Mouse (Mus musculus) Patski (cell line): ENCODE data around the gene Cbx1. TPM values are rescaled to one million over a fixed set of nuclear protein-coding genes. Genes with fewer than 3 reads are reported as not detected.

Experiments
- ATAC-seq: fragments of 100-300 bp; one replicate; pipeline ENCODE4 v1.8.0; 2021
- CTCF ChIA-PET: fragments of 350-600 bp; sonication (Branson Sonifier 250); formaldehyde crosslinking; loops from one replicate; lab custom pipeline; 2022; ENCODE audit warnings: inconsistent platforms; lab: Charles Lee
- POLR2A ChIA-PET: fragments of 350-600 bp; sonication (Branson Sonifier 250); formaldehyde crosslinking; loops from one replicate; lab custom pipeline; 2022; ENCODE audit warnings: antibody characterized with exemption, inconsistent platforms; lab: Charles Lee
- DNase-seq: peaks from one replicate; pipeline ENCODE4 v3.0.0-alpha.2; 2011; ENCODE audit warnings: low read depth, low spot score
- H3K27me3 ChIP-seq: fragments of 371-371 bp; one replicate; pipeline ENCODE4 v1.5.1; 2021
- CTCF ChIP-seq: fragments of 100-300 bp; IDR thresholded peaks from one replicate; pipeline ENCODE4 v1.5.1; 2021
- in situ Hi-C: fragments of 300-500 bp; cut with MboI; formaldehyde crosslinking; loops from 3 replicates; pipeline ENCODE4 v1.11.1; 2018; ENCODE audit warnings: low pct_unique_long_range_greater_than_20kb, mixed read lengths
- polyA plus RNA-seq: library from polyadenylated mRNA; unstranded; gene quantifications from one replicate; pipeline ENCODE4 v1.2.3, GENCODE M21; 2021

The Cbx1 gene
- 111 TPM for polyA plus RNA-seq

- in situ Hi-C loops: no loop called here
Measured at GRCm38 (mm10) chr11:96788871-96789795, at the start of gene Cbx1. Gene Cbx1 (plus strand): TSS chr11:96789127.

GRCm38 (mm10) chr11:96740796-96741195 lies 48.1 kb upstream of the Cbx1 start:
- no peak for TF ChIP-seq CTCF
- ChIA-PET CTCF (interaction anchor here (1.1 to 2.0 kb wide), 5 partner anchors 13 to 479 kb away, joined by 3 to 11 read pairs (median 3); partner anchors contain the start of gene Hoxb8), POLR2A (interaction anchor here (0.7 to 1.0 kb wide), 2 partner anchors 426 to 480 kb away, joined by 3 to 5 read pairs; no protein-coding TSS in a partner anchor)
- no peak for ATAC-seq
- no peaks in the 10 kb centered on the region for H3K27me3 ChIP-seq
- in situ Hi-C loops: no loop called here
- no peak for DNase-seq

More at GRCm38 (mm10) chr11:96788871-96789795, at the start of gene Cbx1:
- CTCF ChIA-PET: no interaction called here
- no peaks in the 10 kb centered on the region for H3K27me3 ChIP-seq
- POLR2A ChIA-PET: no interaction called here
- DNase-seq (peak; percentile 59), ATAC-seq (peak; percentile 69)
- TF ChIP-seq CTCF: no peak

DNA sequence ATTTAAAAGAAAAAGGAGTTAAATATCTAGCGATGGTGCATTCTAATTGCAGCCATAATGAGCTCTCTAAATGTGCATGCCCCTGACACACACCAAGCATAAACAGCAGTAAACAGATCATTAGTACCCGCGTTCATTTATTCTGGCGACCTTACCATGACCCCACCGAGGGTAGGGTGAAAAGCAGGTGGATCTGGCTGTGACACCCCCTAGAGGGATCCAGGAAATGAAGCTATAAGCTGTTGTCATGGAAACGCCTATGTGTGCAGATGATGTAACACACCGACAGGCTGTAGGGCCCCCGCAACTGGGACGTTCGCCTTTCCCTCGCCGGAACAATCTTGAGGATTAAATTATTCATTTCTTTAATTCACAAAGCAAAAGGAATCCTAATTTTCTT lies 46.9 kb upstream of the Cbx1 start:
- ATAC-seq (no peak), DNase-seq (no peak)
- H3K27me3 ChIP-seq: no peaks in the 10 kb centered on the region
- no peak for TF ChIP-seq CTCF
- ChIA-PET POLR2A (interaction anchor here (0.5 to 1.0 kb wide), 3 partner anchors 388 to 460 kb away, joined by 3 read pairs; partner anchors contain the start of gene Hoxb8), CTCF (interaction anchor here (1.2 kb wide), 1 partner anchor 121 kb away, joined by 5 read pairs; no protein-coding TSS in a partner anchor)
- in situ Hi-C loops: no loop called here

DNA sequence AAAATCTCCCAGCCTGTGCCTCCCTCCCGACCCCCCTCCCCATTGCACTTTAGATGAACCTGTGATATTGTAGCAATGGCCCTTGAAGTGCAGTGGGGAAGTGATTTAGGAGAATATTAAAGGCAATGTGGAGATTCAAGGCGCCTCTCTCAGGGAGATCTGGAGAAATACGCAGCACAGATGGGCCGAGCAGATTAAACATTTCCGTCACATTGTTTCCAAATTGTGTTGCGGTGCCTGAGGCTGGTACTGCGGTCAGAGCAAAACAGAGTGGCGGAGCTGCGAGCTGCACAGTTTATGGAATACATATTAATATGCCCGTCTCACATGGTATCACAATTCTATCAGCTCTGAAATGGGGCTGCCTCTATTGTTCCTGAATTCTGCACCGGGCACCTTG lies 45.9 kb upstream of the Cbx1 start:
- TF ChIP-seq CTCF: no peak
- DNase-seq (no peak), ATAC-seq (no peak)
- CTCF ChIA-PET: interaction anchor here (1.2 to 1.5 kb wide), 2 partner anchors 119 to 463 kb away, joined by 3 to 4 read pairs; no protein-coding TSS in a partner anchor
- H3K27me3 ChIP-seq: no peaks in the 10 kb centered on the region
- POLR2A ChIA-PET: interaction anchor here (1.4 kb wide), 1 partner anchor 86 kb away, joined by 3 read pairs; the partner anchor contains the start of gene Nfe2l1
- in situ Hi-C loops: no loop called here

DNA sequence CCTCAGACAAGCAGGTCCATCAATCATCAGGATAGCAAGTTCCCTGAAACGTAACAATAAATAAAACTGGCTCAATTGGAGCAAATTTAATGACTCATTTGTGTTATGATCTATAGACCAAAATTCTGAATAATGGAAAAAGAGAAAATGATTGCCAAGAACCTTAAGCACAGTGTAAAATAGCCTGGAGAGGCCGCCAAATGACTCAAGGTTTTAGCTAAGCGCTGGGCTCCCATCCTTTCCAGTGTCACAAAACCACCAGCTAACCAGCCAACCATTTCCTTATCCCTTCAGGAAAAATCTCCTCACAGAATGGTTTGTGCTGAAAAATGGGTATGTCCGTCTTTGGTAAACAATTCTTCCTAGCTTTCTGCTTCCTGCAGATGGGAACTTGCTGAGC lies 45.0 kb upstream of the Cbx1 start:
- in situ Hi-C loops: no loop called here
- ATAC-seq: no peak
- no peak for DNase-seq
- TF ChIP-seq CTCF: no peak
- no peaks in the 10 kb centered on the region for H3K27me3 ChIP-seq
- CTCF ChIA-PET: interaction anchor here (1.2 to 1.7 kb wide), 3 partner anchors 14 to 464 kb away, joined by 3 to 4 read pairs (median 3); no protein-coding TSS in a partner anchor
- POLR2A ChIA-PET: interaction anchor here (0.5 to 1.4 kb wide), 3 partner anchors 86 to 450 kb away, joined by 3 read pairs; partner anchors contain the start of gene Nfe2l1

- POLR2A ChIA-PET: interaction anchor here (0.6 to 1.9 kb wide), 5 partner anchors 9 to 475 kb away, joined by 3 to 5 read pairs (median 3); partner anchors contain the start of gene Hoxb9
Measured at GRCm38 (mm10) chr11:96746648-96747047, 42.3 kb upstream of the Cbx1 start.

DNA sequence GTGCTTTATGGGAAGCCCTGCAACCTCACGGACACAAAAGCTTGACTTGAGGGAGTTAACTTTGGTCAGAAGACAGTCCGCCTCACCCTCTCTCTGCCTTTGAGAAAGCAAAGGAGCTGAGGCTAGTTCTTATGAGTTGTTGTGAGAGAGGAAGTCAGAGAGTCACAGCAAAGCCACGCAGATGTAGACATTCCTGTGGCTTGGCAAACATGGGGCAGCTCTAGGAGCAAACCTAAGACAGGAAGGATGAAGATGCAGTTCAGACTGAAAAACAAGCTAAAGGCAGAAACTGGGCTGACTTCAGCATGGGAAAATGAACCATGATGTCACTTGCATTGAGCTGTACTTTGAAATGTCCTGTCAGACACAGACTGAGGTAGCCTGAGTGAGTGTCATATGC lies 41.4 kb upstream of the Cbx1 start:
- TF ChIP-seq CTCF: no peak
- H3K27me3 ChIP-seq: no peaks in the 10 kb centered on the region
- in situ Hi-C loops: no loop called here
- DNase-seq: no peak
- ChIA-PET POLR2A (interaction anchor here (1.0 to 1.9 kb wide), 3 partner anchors 25 to 476 kb away, joined by 3 to 5 read pairs (median 4); partner anchors contain the start of gene Hoxb9), CTCF (interaction anchor here (0.8 to 1.2 kb wide), 7 partner anchors 9 to 391 kb away, joined by 3 read pairs; no protein-coding TSS in a partner anchor)
- ATAC-seq: peak; percentile 73

More at GRCm38 (mm10) chr11:96746648-96747047, 42.3 kb upstream of the Cbx1 start:
- in situ Hi-C loops: no loop called here
- CTCF ChIA-PET: no interaction called here
- H3K27me3 ChIP-seq: no peaks in the 10 kb centered on the region
- no peak for DNase-seq
- no peak for TF ChIP-seq CTCF
- no peak for ATAC-seq

GRCm38 (mm10) chr11:96755298-96755697 lies 33.6 kb upstream of the Cbx1 start:
- no peak for TF ChIP-seq CTCF
- H3K27me3 ChIP-seq: no peaks in the 10 kb centered on the region
- DNase-seq (no peak), ATAC-seq (no peak)
- CTCF ChIA-PET: interaction anchor here (1.5 kb wide), 1 partner anchor 20 kb away, joined by 3 read pairs; no protein-coding TSS in a partner anchor
- in situ Hi-C loops: no loop called here
- POLR2A ChIA-PET: no interaction called here

- DNase-seq (no peak), ATAC-seq (no peak)
- in situ Hi-C loops: no loop called here
- no peak for TF ChIP-seq CTCF
- ChIA-PET CTCF (interaction anchor here (0.6 to 1.3 kb wide), 3 partner anchors 10 to 37 kb away, joined by 3 read pairs; no protein-coding TSS in a partner anchor), POLR2A (no interaction called here)
- no peaks in the 10 kb centered on the region for H3K27me3 ChIP-seq
Measured at GRCm38 (mm10) chr11:96757421-96757820, 31.5 kb upstream of the Cbx1 start.

GRCm38 (mm10) chr11:96758402-96758801 lies 30.5 kb upstream of the Cbx1 start:
- ChIA-PET POLR2A (no interaction called here), CTCF (no interaction called here)
- TF ChIP-seq CTCF: no peak
- no peaks in the 10 kb centered on the region for H3K27me3 ChIP-seq
- no peak for DNase-seq
- in situ Hi-C loops: no loop called here
- no peak for ATAC-seq
